Mouse (Mus musculus) limb, embryonic 11.5 days (tissue): ENCODE results near the gene Spag5. TPM values are rescaled to one million over a fixed set of nuclear protein-coding genes. Genes with fewer than 3 reads are reported as not detected.

Source experiments
- ATAC-seq: fragments of 200-750 bp; cut with Nextera tagmentation; 2 replicates; pipeline ENCODE4 v1.8.0; 2017; ENCODE audit warnings: low read depth; ENCODE audit not compliant: insufficient number of reproducible peaks, low FRiP score, low TSS enrichment
- DNase-seq: peaks from one replicate; pipeline ENCODE4 v3.0.0-alpha.2; 2015; ENCODE audit warnings: low spot score
- H3K27ac ChIP-seq: fragments of 300-500 bp; sonication (generic); replicated peaks from 2 replicates; pipeline ENCODE4 v1.5.1; 2014; ENCODE audit warnings: low read depth, mild to moderate bottlenecking, low read length
- H3K27me3 ChIP-seq: fragments of 300-500 bp; sonication (generic); 2 replicates; pipeline ENCODE4 v1.6.1; 2014; ENCODE audit warnings: mild to moderate bottlenecking, low read length, mixed read lengths; ENCODE audit not compliant: control insufficient read depth, insufficient read depth
- H3K36me3 ChIP-seq: fragments of 300-500 bp; sonication (generic); 2 replicates; pipeline ENCODE4 v1.6.1; 2014; ENCODE audit warnings: mild to moderate bottlenecking, low read length, moderate library complexity, mixed read lengths; ENCODE audit not compliant: control insufficient read depth, insufficient read depth
- H3K4me1 ChIP-seq: fragments of 300-500 bp; sonication (generic); 2 replicates; pipeline ENCODE4 v1.6.1; 2014; ENCODE audit warnings: low read length, mixed read lengths; ENCODE audit not compliant: control insufficient read depth, insufficient read depth
- H3K4me2 ChIP-seq: fragments of 300-500 bp; sonication (generic); 2 replicates; pipeline ENCODE4 v1.6.1; 2014; ENCODE audit warnings: low read depth, mild to moderate bottlenecking, moderate library complexity; ENCODE audit not compliant: severe bottlenecking
- H3K4me3 ChIP-seq: fragments of 300-500 bp; sonication (generic); 2 replicates; pipeline ENCODE4 v1.5.1; 2014; ENCODE audit warnings: low read depth, low read length
- H3K9ac ChIP-seq: fragments of 300-500 bp; sonication (generic); 2 replicates; pipeline ENCODE4 v1.6.1; 2014; ENCODE audit warnings: mild to moderate bottlenecking, low read length
- H3K9me3 ChIP-seq: fragments of 300-500 bp; sonication (generic); 2 replicates; pipeline ENCODE4 v1.6.1; 2016; ENCODE audit warnings: low read length; ENCODE audit not compliant: control insufficient read depth
- WGBS: fragments of 180-500 bp; shearing (Covaris S2); extraction: QIAGEN DNeasy Blood & Tissue Kit; methylation state at CpG from one replicate; pipeline ENCODE4 v1.1.7; 2014; 5-methylcytosine and 5-hydroxymethylcytosine counted together
- polyA plus RNA-seq: library from polyadenylated mRNA; unstranded; fragments of >200 nt; fragmentation: Nextera tagmentation; extraction: Ambion mirVana; gene quantifications from 2 replicates; pipeline ENCODE4 v1.2.1, GENCODE M21; 2014

Spag5 gene
- polyA plus RNA-seq, 1 experiment from 2014 or later, result 65.6 TPM

DNA sequence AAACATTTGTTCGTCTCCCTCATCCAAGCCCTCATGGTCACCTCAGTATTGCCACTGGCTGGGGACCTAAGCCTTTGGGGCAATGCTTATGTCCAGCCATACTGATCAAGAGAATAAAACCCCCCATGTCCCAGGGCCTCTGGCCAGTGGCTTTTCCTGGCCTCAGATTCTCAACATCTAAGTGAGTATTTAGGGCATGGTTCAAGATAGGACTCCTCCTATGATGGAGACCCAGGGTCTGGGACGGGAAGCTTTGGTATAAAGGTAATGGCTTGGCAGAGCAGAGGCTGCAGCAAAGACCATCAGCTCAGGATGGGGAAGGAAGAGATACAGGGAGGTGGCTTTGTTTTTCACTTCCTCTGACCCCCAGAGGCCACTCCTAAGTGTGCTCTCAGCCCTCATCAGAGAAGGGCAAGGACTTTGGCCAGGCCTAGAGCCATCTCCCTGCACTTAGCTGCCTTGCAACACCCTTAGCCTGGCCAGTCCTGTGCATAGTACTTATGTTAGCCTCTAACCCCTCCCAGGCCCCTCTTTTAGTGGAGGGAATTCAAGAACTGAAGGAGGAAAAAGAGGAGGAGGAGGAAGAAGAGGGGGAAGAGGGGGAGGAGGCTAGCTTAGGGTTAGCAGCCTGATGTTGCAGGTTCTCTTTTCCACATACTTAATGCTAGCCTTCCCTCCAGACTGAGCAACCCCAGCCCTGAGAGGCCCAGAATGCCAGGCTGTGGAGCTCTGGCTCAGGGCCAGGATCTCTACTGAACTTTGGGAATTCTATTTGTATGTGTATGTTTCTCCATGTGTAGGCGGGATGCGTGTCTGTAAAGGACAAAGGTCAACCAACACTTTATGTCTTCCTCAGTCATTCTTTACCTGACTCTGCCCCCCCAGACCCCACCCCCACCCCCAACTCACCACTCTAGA lies 48.4 kb downstream of the Spag5 start:
- ATAC-seq, result no peak
- Histone ChIP-seq H3K27ac (no peak overlapping the region), H3K36me3 (peaks cover 5% of the 10 kb centered on the region; the same call in 1 of the 2 replicates), H3K27me3 (no peaks in the 10 kb centered on the region), H3K9ac (no peak overlapping the region), H3K4me3 (no peak overlapping the region), H3K9me3 (no peaks in the 10 kb centered on the region), H3K4me2 (no peak overlapping the region), H3K4me1 (peaks cover 10% of the 10 kb centered on the region; the same call in 1 of the 2 replicates)
- DNase-seq, result no peak
- 80% methylated on average over 4 of the region's 4 CpGs for WGBS

DNA sequence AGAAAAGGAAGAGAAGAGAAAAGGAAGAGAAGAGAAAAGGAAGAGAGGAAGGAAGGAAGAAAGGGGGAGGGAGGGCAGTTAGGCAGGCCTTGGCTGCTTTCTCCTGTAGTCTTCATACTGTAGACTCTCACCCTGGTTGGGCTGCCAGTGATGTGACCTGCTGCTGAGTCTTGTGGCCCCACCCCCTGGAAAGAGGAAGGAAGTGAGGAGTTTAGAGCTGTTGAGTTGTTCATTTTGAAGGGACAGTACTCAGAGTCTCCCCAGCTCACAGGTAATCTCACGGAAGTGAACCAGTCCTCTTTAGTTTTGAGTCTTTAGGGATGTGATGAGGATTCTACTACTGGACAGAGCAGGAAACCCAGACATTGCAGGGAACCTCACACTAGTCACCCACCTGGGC lies 51.8 kb downstream of the Spag5 start:
- WGBS, result 75% methylated on average over 1 of the region's 1 CpGs
- Histone ChIP-seq H3K27me3 (no peaks in the 10 kb centered on the region), H3K4me1 (no peaks in the 10 kb centered on the region), H3K9ac (no peak overlapping the region), H3K4me2 (no peak overlapping the region), H3K27ac (no peak overlapping the region), H3K4me3 (no peak overlapping the region), H3K36me3 (peaks cover 5% of the 10 kb centered on the region; the same call in 1 of the 2 replicates), H3K9me3 (no peaks in the 10 kb centered on the region)
- DNase-seq, result no peak
- ATAC-seq, result no peak

DNA sequence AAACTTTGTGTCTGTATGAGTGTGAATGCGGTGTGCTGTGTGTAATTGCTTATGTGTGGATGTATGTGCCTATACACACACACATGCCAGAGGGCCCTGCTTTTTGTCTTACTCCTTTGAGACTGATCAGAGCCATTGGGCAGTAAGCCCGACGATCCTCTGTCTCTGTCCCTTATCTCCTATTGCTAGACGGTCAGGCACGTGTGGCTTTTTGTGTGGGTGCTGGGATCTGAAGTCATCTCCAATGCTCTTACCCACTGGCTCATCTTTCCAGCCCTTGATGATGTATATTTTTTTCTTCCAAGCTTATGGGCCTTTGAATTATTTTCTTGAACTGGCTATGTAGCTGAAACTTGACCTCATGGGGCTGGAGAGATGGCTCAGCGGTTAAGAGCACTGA lies 53.6 kb downstream of the Spag5 start:
- H3K4me3 ChIP-seq, result no peak overlapping the region
- H3K9me3 ChIP-seq, result no peaks in the 10 kb centered on the region
- H3K4me1 ChIP-seq, result no peaks in the 10 kb centered on the region
- H3K27me3 ChIP-seq, result no peaks in the 10 kb centered on the region
- no peak overlapping the region for H3K4me2 ChIP-seq
- WGBS, result 86% methylated on average over 6 of the region's 6 CpGs
- no peak for ATAC-seq
- no peak overlapping the region for H3K27ac ChIP-seq
- no peak for DNase-seq
- H3K9ac ChIP-seq, result no peak overlapping the region
- H3K36me3 ChIP-seq, result no peaks in the 10 kb centered on the region

- Histone ChIP-seq H3K27me3 (no peaks in the 10 kb centered on the region), H3K9me3 (no peaks in the 10 kb centered on the region), H3K36me3 (no peaks in the 10 kb centered on the region), H3K4me2 (no peak overlapping the region), H3K9ac (no peak overlapping the region), H3K4me1 (no peaks in the 10 kb centered on the region), H3K27ac (no peak overlapping the region), H3K4me3 (no peak overlapping the region)
- WGBS, result 35% methylated on average over 4 of the region's 4 CpGs
- ATAC-seq (no peak), DNase-seq (peak; percentile 92)
Observed at GRCm38 (mm10) chr11:78355471-78356238, 54.3 kb downstream of the Spag5 start.

- Histone ChIP-seq H3K27me3 (no peaks in the 10 kb centered on the region), H3K27ac (no peak overlapping the region), H3K9ac (no peak overlapping the region), H3K4me3 (no peak overlapping the region), H3K4me1 (peaks cover 4% of the 10 kb centered on the region), H3K36me3 (no peaks in the 10 kb centered on the region), H3K9me3 (no peaks in the 10 kb centered on the region), H3K4me2 (no peak overlapping the region)
- WGBS, result 13% methylated on average over 22 of the region's 22 CpGs
- peak; percentile 64 for DNase-seq
- no peak for ATAC-seq
Observed at GRCm38 (mm10) chr11:78358330-78359007, 57.1 kb downstream of the Spag5 start.

- Histone ChIP-seq H3K4me3 (peak overlapping the region; percentile 16; the same call in 1 of the 2 replicates), H3K36me3 (no peaks in the 10 kb centered on the region), H3K9ac (no peak overlapping the region), H3K4me1 (peaks cover 9% of the 10 kb centered on the region), H3K27me3 (no peaks in the 10 kb centered on the region; the same call in 1 of the 2 replicates), H3K27ac (no peak overlapping the region), H3K9me3 (no peaks in the 10 kb centered on the region), H3K4me2 (peak overlapping the region; percentile 18; the same call in 1 of the 2 replicates)
- WGBS, result 10% methylated on average over 13 of the region's 13 CpGs
- DNase-seq, result peak; percentile 88
- peak; percentile 60 for ATAC-seq
Observed at GRCm38 (mm10) chr11:78360125-78360788, 58.9 kb downstream of the Spag5 start.

- H3K36me3 ChIP-seq, result no peaks in the 10 kb centered on the region
- H3K9ac ChIP-seq, result no peak overlapping the region
- ATAC-seq, result no peak
- no peaks in the 10 kb centered on the region; the same call in 1 of the 2 replicates for H3K27me3 ChIP-seq
- no peak overlapping the region for H3K4me2 ChIP-seq
- no peaks in the 10 kb centered on the region for H3K9me3 ChIP-seq
- H3K4me1 ChIP-seq, result peaks cover 9% of the 10 kb centered on the region
- no peak overlapping the region for H3K27ac ChIP-seq
- 48% methylated on average over 2 of the region's 2 CpGs for WGBS
- H3K4me3 ChIP-seq, result no peak overlapping the region
- no peak for DNase-seq
Observed at GRCm38 (mm10) chr11:78360789-78361131, 59.4 kb downstream of the Spag5 start.
